Mouse (Mus musculus) midbrain, postnatal 0 days (tissue): ENCODE measurements around the gene Apbb2. TPM values are rescaled to one million over a fixed set of nuclear protein-coding genes. Genes with fewer than 3 reads are reported as not detected.

Experiments used
- ATAC-seq: fragments of 200-750 bp; cut with Nextera tagmentation; 2 replicates; pipeline ENCODE4 v1.8.0; 2017; ENCODE audit warnings: moderate number of reproducible peaks, mild to moderate bottlenecking, moderate TSS enrichment, moderate library complexity; ENCODE audit not compliant: low FRiP score
- DNase-seq: peaks from one replicate; pipeline ENCODE4 v3.0.0-alpha.2; 2015; ENCODE audit warnings: low spot score
- H3K27ac ChIP-seq: fragments of 300-500 bp; sonication (generic); 2 replicates; pipeline ENCODE4 v1.5.1; 2014; ENCODE audit warnings: low read depth, mild to moderate bottlenecking, low read length, mixed read lengths
- H3K27me3 ChIP-seq: fragments of 300-500 bp; sonication (generic); 2 replicates; pipeline ENCODE4 v1.6.1; 2014; ENCODE audit warnings: low read length, control low read depth, mixed read lengths; ENCODE audit not compliant: insufficient read depth
- H3K36me3 ChIP-seq: fragments of 300-500 bp; sonication (generic); 2 replicates; pipeline ENCODE4 v1.6.1; 2014; ENCODE audit warnings: low read length, control low read depth, mixed read lengths; ENCODE audit not compliant: insufficient read depth
- H3K4me1 ChIP-seq: fragments of 300-500 bp; sonication (generic); 2 replicates; pipeline ENCODE4 v1.6.1; 2014; ENCODE audit warnings: mild to moderate bottlenecking, control low read depth, antibody characterized with exemption, low read length, mixed read lengths; ENCODE audit not compliant: insufficient read depth
- H3K4me2 ChIP-seq: fragments of 300-500 bp; sonication (generic); 2 replicates; pipeline ENCODE4 v1.6.1; 2014; ENCODE audit warnings: low read depth, mild to moderate bottlenecking, low read length, mixed read lengths; ENCODE audit not compliant: poor library complexity, severe bottlenecking
- H3K4me3 ChIP-seq: fragments of 300-500 bp; sonication (generic); 2 replicates; pipeline ENCODE4 v1.5.1; 2014; ENCODE audit warnings: low read depth, mild to moderate bottlenecking, low read length, moderate library complexity
- H3K9ac ChIP-seq: fragments of 300-500 bp; sonication (generic); replicated peaks from 2 replicates; pipeline ENCODE4 v1.6.1; 2014; ENCODE audit warnings: mild to moderate bottlenecking, low read length, moderate library complexity, mixed read lengths; ENCODE audit not compliant: poor library complexity, severe bottlenecking
- H3K9me3 ChIP-seq: fragments of 300-500 bp; sonication (generic); 2 replicates; pipeline ENCODE4 v1.6.1; 2016; ENCODE audit warnings: low read length, control low read depth
- CTCF ChIP-seq: IDR thresholded peaks from 2 replicates; pipeline ENCODE4 v1.5.1; 2016; ENCODE audit warnings: antibody characterized with exemption, mild to moderate bottlenecking
- WGBS: fragments of 180-500 bp; shearing (Covaris S2); extraction: QIAGEN DNeasy Blood & Tissue Kit; methylation state at CpG from one replicate; pipeline ENCODE4 v1.1.7; 2014; 5-methylcytosine and 5-hydroxymethylcytosine counted together
- polyA plus RNA-seq: library from polyadenylated mRNA; unstranded; fragments of >200 nt; fragmentation: Nextera tagmentation; extraction: Ambion mirVana; gene quantifications from 2 replicates; pipeline ENCODE4 v1.2.1, GENCODE M21; 2015
- total RNA-seq: library from RNA; depleted of rRNA; stranded (reverse); fragments of >200 nt; gene quantifications from 2 replicates; pipeline ENCODE4 v1.2.3, GENCODE M21; 2014

The Apbb2 gene
- total and polyA plus RNA-seq, 2 experiments from 2014 or later = 60.6 to 76.0 TPM

- TF ChIP-seq CTCF = no peak
- H3K9ac ChIP-seq = no peak overlapping the region
- DNase-seq = peak; percentile 58
- H3K27ac ChIP-seq = no peak overlapping the region
- no peaks in the 10 kb centered on the region for H3K27me3 ChIP-seq
- H3K4me2 ChIP-seq = no peak overlapping the region
- H3K4me1 ChIP-seq = no peaks in the 10 kb centered on the region
- H3K36me3 ChIP-seq = no peaks in the 10 kb centered on the region
- ATAC-seq = no peak
- H3K4me3 ChIP-seq = no peak overlapping the region
- H3K9me3 ChIP-seq = no peaks in the 10 kb centered on the region
Measured at GRCm38 (mm10) chr5:66428071-66428470, 190.5 kb downstream of the Apbb2 start.

GRCm38 (mm10) chr5:66423909-66424308, 194.7 kb downstream of the Apbb2 start:
- Histone ChIP-seq H3K9ac (no peak overlapping the region), H3K4me2 (no peak overlapping the region), H3K27ac (no peak overlapping the region), H3K9me3 (no peaks in the 10 kb centered on the region), H3K36me3 (no peaks in the 10 kb centered on the region), H3K27me3 (no peaks in the 10 kb centered on the region), H3K4me1 (no peaks in the 10 kb centered on the region), H3K4me3 (no peak overlapping the region)
- DNase-seq (peak; percentile 41), ATAC-seq (no peak)
- 78% methylated on average over 4 of the region's 4 CpGs for WGBS
- TF ChIP-seq CTCF = peak; percentile 71

GRCm38 (mm10) chr5:66423466-66423865, 195.1 kb downstream of the Apbb2 start:
- no peak for TF ChIP-seq CTCF
- Histone ChIP-seq H3K36me3 (no peaks in the 10 kb centered on the region), H3K4me1 (no peaks in the 10 kb centered on the region), H3K27me3 (no peaks in the 10 kb centered on the region), H3K9ac (no peak overlapping the region), H3K4me2 (no peak overlapping the region), H3K27ac (no peak overlapping the region), H3K4me3 (no peak overlapping the region), H3K9me3 (no peaks in the 10 kb centered on the region)
- ATAC-seq (no peak), DNase-seq (no peak)
- 93% methylated on average over 4 of the region's 4 CpGs for whole genome bisulfite sequencing

GRCm38 (mm10) chr5:66421954-66422353, 196.6 kb downstream of the Apbb2 start:
- 93% methylated on average over 4 of the region's 4 CpGs for WGBS
- no peak overlapping the region for H3K4me2 ChIP-seq
- DNase-seq (no peak), ATAC-seq (no peak)
- no peak for TF ChIP-seq CTCF
- no peaks in the 10 kb centered on the region for H3K27me3 ChIP-seq
- no peak overlapping the region for H3K27ac ChIP-seq
- no peak overlapping the region for H3K9ac ChIP-seq
- H3K4me1 ChIP-seq = no peaks in the 10 kb centered on the region
- H3K9me3 ChIP-seq = no peaks in the 10 kb centered on the region
- H3K4me3 ChIP-seq = no peak overlapping the region
- H3K36me3 ChIP-seq = no peaks in the 10 kb centered on the region

GRCm38 (mm10) chr5:66421230-66421629, 197.4 kb downstream of the Apbb2 start:
- DNase-seq (no peak), ATAC-seq (no peak)
- H3K27me3 ChIP-seq = no peaks in the 10 kb centered on the region
- no peak overlapping the region for H3K27ac ChIP-seq
- H3K9me3 ChIP-seq = no peaks in the 10 kb centered on the region
- no peak overlapping the region for H3K9ac ChIP-seq
- H3K4me2 ChIP-seq = no peak overlapping the region
- H3K4me3 ChIP-seq = no peak overlapping the region
- no peaks in the 10 kb centered on the region for H3K4me1 ChIP-seq
- H3K36me3 ChIP-seq = no peaks in the 10 kb centered on the region
- TF ChIP-seq CTCF = no peak
- 83% methylated on average over 15 of the region's 15 CpGs for WGBS

- Histone ChIP-seq H3K4me3 (no peak overlapping the region), H3K27me3 (no peaks in the 10 kb centered on the region), H3K9me3 (no peaks in the 10 kb centered on the region), H3K36me3 (no peaks in the 10 kb centered on the region), H3K4me2 (no peak overlapping the region), H3K9ac (no peak overlapping the region), H3K4me1 (peaks cover 4% of the 10 kb centered on the region; the same call in 1 of the 2 replicates), H3K27ac (no peak overlapping the region)
- WGBS = 72% methylated on average over 7 of the region's 7 CpGs
- ATAC-seq (no peak), DNase-seq (no peak)
- no peak for TF ChIP-seq CTCF
Measured at GRCm38 (mm10) chr5:66420011-66420410, 198.6 kb downstream of the Apbb2 start.

DNA sequence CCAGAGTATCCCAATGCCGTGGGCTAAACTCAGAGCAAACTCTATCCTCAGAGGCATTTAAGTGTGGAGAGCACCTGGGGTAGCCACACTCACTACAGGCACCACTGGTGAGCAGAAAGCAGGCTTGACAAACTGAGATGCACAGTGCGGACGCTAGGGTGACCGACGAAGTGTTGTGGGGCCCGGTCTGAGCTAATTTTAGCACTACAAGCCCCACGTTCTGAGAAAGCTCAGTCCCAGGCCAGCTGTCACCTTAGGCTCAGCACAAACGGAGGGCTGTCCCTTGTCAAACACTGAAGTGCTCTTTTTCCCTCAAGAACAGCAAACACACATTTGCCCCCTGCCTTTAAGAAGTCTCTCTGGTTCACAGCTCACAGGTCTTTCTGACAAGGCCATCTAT, 201.3 kb downstream of the Apbb2 start:
- 52% methylated on average over 8 of the region's 8 CpGs for WGBS
- H3K9ac ChIP-seq = no peak overlapping the region
- H3K36me3 ChIP-seq = no peaks in the 10 kb centered on the region
- DNase-seq = no peak
- H3K4me3 ChIP-seq = no peak overlapping the region
- no peak overlapping the region for H3K4me2 ChIP-seq
- no peaks in the 10 kb centered on the region for H3K9me3 ChIP-seq
- no peak for ATAC-seq
- peaks cover 15% of the 10 kb centered on the region for H3K4me1 ChIP-seq
- H3K27ac ChIP-seq = no peak overlapping the region
- TF ChIP-seq CTCF = no peak
- no peaks in the 10 kb centered on the region for H3K27me3 ChIP-seq
